Mouse (Mus musculus): ENCODE results near the gene Ak2.

DNA sequence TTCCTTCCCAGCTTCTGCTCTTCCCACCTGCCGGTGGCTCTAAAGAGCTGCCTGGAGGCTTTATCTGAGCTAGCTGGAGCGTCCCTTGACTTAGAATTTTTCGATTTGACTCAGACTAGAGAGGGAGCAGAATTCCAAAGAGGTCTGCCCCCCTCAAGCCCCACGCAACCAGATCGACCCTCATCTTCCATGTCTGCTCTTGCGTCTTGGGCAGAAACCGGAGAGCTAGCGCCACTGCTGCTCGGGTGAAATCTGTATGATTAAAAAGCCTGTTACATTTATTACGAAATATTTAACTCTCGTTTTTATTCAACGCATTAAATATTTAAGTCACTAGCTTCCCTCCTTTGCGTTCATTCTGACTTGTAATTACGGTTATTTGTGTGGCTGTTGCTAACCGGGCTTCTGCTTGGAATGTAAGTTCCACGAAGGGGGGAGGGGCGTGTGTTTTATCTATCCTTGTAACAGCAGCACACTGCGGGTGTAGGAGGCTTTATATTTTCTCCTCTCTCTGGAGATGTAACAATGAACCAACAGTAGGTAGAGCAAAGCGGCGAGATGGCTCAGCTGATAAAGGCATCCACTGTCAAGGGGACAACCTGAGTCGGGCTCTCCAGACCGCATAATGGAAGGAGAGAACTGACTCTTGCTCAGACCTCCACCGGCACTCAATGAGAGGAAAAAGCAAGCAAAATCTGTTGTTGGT is 57.7 kb downstream of the Ak2 start:
- TF ChIP-seq EP300 (IDR thresholded peaks at IDR 0.05; ENCODE audit: low read depth) (no peak), CTCF (IDR thresholded peaks at IDR 0.05; ENCODE audit: low read depth) (no peak)
